Mouse (Mus musculus) lung, embryonic 15.5 days (tissue): ENCODE results near the gene C2cd2. TPM values are rescaled to one million over a fixed set of nuclear protein-coding genes. Genes with fewer than 3 reads are reported as not detected.

ENCODE experiments used
- microRNA-seq: library from miRNA; unstranded; fragments of <30 nt; microRNA quantifications from one replicate; pipeline ENCODE4, GENCODE M21; 2016
- polyA plus RNA-seq: library from polyadenylated mRNA; unstranded; fragments of >200 nt; fragmentation: Nextera tagmentation; extraction: Ambion mirVana; gene quantifications from 2 replicates; pipeline ENCODE4 v1.2.1, GENCODE M21; 2015

The C2cd2 gene
- polyA plus RNA-seq, 1 experiment from 2014 or later = 25.1 TPM

Small RNA genes within 50 kb of the gene (microRNA-seq; reads per million reads assigned to microRNA genes)
- not detected for gene Mir6964

Other genes with a start within 250 kb of the C2cd2 start
- gene Ripk4, start 198.8 kb downstream of the C2cd2 start, polyA plus RNA-seq = 15.5 and 16.0 TPM in 2 replicates
- gene Prdm15, start 110.7 kb downstream of the C2cd2 start, polyA plus RNA-seq = 9.5 and 10.9 TPM in 2 replicates
- gene Zbtb21, start within 50 bp of the C2cd2 start, polyA plus RNA-seq = 11.0 and 11.2 TPM in 2 replicates
- gene B230307C23Rik, start 34.7 kb upstream of the C2cd2 start, polyA plus RNA-seq = 20.1 and 20.4 TPM in 2 replicates
- gene A630089N07Rik, start 119.9 kb upstream of the C2cd2 start, polyA plus RNA-seq = 20.2 and 23.4 TPM in 2 replicates